Mouse (Mus musculus) midbrain, embryonic 15.5 days (tissue): ENCODE measurements at regions not wholly inside any gene's neighbourhood (a gene's known extent, or its start where the extent isn't known, plus 50 kb on each side); places are given as distances from the start of the nearest gene placed in this dataset.

Experiments used
- ATAC-seq: fragments of 200-750 bp; cut with Nextera tagmentation; replicated peaks from 2 replicates; pipeline ENCODE4 v1.8.0; 2017; ENCODE audit warnings: moderate TSS enrichment
- H3K27ac ChIP-seq: fragments of 300-500 bp; sonication (generic); 2 replicates; pipeline ENCODE4 v1.5.1; 2015; ENCODE audit warnings: mild to moderate bottlenecking, inconsistent platforms
- H3K27me3 ChIP-seq: fragments of 300-500 bp; sonication (generic); replicated peaks from 2 replicates; pipeline ENCODE4 v1.6.1; 2015; ENCODE audit warnings: inconsistent platforms
- H3K36me3 ChIP-seq: fragments of 300-500 bp; sonication (generic); replicated peaks from 2 replicates; pipeline ENCODE4 v1.6.1; 2015; ENCODE audit warnings: inconsistent platforms
- H3K4me1 ChIP-seq: fragments of 300-500 bp; sonication (generic); 2 replicates; pipeline ENCODE4 v1.6.1; 2015; ENCODE audit warnings: inconsistent platforms
- H3K4me2 ChIP-seq: fragments of 300-500 bp; sonication (generic); 2 replicates; pipeline ENCODE4 v1.6.1; 2015; ENCODE audit warnings: inconsistent platforms, mild to moderate bottlenecking, moderate library complexity
- H3K4me3 ChIP-seq: fragments of 300-500 bp; sonication (generic); 2 replicates; pipeline ENCODE4 v1.5.1; 2015; ENCODE audit warnings: mild to moderate bottlenecking, inconsistent platforms
- H3K9ac ChIP-seq: fragments of 300-500 bp; sonication (generic); 2 replicates; pipeline ENCODE4 v1.6.1; 2015; ENCODE audit warnings: mild to moderate bottlenecking, inconsistent platforms
- H3K9me3 ChIP-seq: fragments of 300-500 bp; sonication (generic); 2 replicates; pipeline ENCODE4 v1.6.1; 2016; ENCODE audit warnings: inconsistent platforms
- WGBS: fragments of 180-500 bp; shearing (Covaris S2); methylation state at CpG from one replicate; pipeline ENCODE4 v1.1.7; 2015; ENCODE audit warnings: mixed read lengths; 5-methylcytosine and 5-hydroxymethylcytosine counted together

DNA sequence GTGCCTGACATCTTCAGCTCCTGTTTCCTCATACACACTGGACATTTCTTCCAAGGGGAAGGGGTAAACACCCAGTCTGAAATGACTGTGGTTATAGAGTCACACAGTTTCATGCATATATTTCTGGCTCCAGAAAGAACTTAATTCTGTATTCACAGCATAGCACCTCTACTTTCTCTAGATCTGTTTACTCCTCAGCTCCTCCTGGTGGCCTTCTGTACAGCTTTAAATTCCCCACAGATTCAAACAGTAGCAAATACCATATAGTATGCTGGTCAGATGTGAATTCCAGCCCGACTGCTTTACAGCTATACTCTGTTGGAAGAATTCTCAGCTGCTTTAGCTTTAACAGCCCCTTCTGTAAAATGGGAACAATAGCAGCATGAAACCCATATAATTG is 375.6 kb downstream of the 4930474N05Rik start:
- Histone ChIP-seq H3K27ac (no peak overlapping the region), H3K4me1 (no peaks in the 10 kb centered on the region), H3K27me3 (no peaks in the 10 kb centered on the region), H3K9me3 (no peaks in the 10 kb centered on the region), H3K4me3 (no peak overlapping the region), H3K36me3 (no peaks in the 10 kb centered on the region), H3K9ac (no peak overlapping the region), H3K4me2 (no peak overlapping the region)
- WGBS = 83% methylated on average over 1 of the region's 1 CpGs
- no peak for ATAC-seq

DNA sequence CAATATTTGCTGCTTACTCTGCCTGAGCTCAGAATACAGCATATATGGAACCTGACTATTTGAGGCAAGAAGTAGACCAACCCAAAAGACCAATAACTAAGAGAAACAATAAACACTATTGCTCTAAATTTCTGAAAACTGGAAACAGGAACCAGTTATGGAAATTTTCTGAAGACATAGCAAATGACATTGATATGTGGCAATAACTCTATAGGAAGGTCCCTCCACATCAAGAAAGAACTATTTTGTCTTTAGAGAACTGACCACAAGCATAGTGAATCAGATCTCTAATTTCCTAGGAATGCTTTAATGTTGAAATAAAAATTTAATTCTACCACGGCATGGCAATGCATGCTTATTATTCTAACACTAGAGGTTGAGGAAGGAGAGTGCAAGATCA is 358.3 kb downstream of the 4930474N05Rik start:
- WGBS = 73% methylated on average over 1 of the region's 1 CpGs

DNA sequence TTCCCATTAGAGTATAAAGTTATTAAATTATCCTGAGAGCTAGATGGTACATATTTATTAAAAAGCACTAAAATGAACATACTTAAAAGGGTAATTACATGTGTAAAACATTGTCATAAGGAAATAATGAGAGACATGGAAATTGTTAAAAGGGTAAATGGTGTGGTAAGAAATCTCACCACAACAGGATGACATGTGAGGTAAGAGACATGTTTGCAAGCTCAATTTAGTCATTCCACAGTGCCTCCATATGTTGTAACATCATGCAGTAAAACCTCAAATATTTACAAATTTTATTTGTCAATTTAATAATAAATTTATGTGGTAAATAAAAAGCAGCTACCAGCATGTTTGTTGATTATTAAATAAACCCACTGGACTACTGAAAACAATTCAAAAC is 355.4 kb downstream of the 4930474N05Rik start:
- H3K27me3 ChIP-seq = no peaks in the 10 kb centered on the region
- ATAC-seq = no peak
- no peak overlapping the region for H3K27ac ChIP-seq
- no peak overlapping the region for H3K4me3 ChIP-seq
- H3K4me1 ChIP-seq = no peaks in the 10 kb centered on the region
- no peaks in the 10 kb centered on the region for H3K9me3 ChIP-seq
- no peak overlapping the region for H3K4me2 ChIP-seq
- no peaks in the 10 kb centered on the region for H3K36me3 ChIP-seq
- H3K9ac ChIP-seq = no peak overlapping the region

More for the DNA sequence above, 358.3 kb downstream of the 4930474N05Rik start:
- ATAC-seq = no peak
- Histone ChIP-seq H3K27me3 (no peaks in the 10 kb centered on the region), H3K4me1 (no peaks in the 10 kb centered on the region), H3K27ac (no peak overlapping the region), H3K4me3 (no peak overlapping the region), H3K36me3 (no peaks in the 10 kb centered on the region), H3K9me3 (no peaks in the 10 kb centered on the region), H3K9ac (no peak overlapping the region), H3K4me2 (no peak overlapping the region)

GRCm38 (mm10) chr14:36414656-36415273 is 320.0 kb downstream of the 4930474N05Rik start:
- H3K9me3 ChIP-seq = no peaks in the 10 kb centered on the region
- no peak for ATAC-seq
- H3K4me1 ChIP-seq = no peaks in the 10 kb centered on the region
- H3K4me2 ChIP-seq = no peak overlapping the region
- WGBS = 21% methylated on average over 3 of the region's 3 CpGs
- no peak overlapping the region for H3K27ac ChIP-seq
- no peaks in the 10 kb centered on the region for H3K36me3 ChIP-seq
- H3K27me3 ChIP-seq = no peaks in the 10 kb centered on the region
- H3K4me3 ChIP-seq = no peak overlapping the region
- no peak overlapping the region for H3K9ac ChIP-seq

DNA sequence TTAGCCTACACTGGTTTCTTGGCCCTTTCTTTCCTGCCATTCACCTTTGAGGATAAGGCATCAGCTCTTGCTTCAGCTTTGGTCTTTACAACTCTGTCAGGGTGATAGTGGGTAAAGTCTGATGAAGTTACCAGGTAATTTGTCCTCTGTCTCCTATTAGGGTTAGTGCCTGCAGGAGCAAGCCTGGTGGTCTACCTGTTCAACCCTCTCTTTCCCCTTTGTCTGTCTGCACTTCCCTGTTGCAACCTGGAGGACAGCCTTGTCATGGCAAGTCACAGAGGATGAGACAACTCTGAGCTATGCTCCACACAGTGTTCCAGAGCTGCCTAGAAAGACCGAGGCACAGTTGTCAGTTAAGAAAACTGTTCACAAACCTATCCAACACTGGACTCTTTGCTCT is 319.5 kb downstream of the 4930474N05Rik start:
- ATAC-seq = no peak
- Histone ChIP-seq H3K27me3 (no peaks in the 10 kb centered on the region), H3K4me2 (no peak overlapping the region), H3K9ac (no peak overlapping the region), H3K4me3 (no peak overlapping the region), H3K27ac (no peak overlapping the region), H3K9me3 (no peaks in the 10 kb centered on the region), H3K36me3 (no peaks in the 10 kb centered on the region), H3K4me1 (no peaks in the 10 kb centered on the region)
- WGBS = 69% methylated on average over 1 of the region's 1 CpGs
